Mouse (Mus musculus) lung, postnatal 0 days (tissue): ENCODE measurements around the gene Sdhc.

ENCODE experiments used
- CTCF ChIP-seq: IDR thresholded peaks from 2 replicates; pipeline ENCODE4 v1.5.1; 2016; ENCODE audit warnings: antibody characterized with exemption, mild to moderate bottlenecking
- EP300 ChIP-seq: IDR thresholded peaks from 2 replicates; pipeline ENCODE4 v1.6.1; 2016; ENCODE audit warnings: antibody characterized with exemption, mild to moderate bottlenecking, control low read depth

DNA sequence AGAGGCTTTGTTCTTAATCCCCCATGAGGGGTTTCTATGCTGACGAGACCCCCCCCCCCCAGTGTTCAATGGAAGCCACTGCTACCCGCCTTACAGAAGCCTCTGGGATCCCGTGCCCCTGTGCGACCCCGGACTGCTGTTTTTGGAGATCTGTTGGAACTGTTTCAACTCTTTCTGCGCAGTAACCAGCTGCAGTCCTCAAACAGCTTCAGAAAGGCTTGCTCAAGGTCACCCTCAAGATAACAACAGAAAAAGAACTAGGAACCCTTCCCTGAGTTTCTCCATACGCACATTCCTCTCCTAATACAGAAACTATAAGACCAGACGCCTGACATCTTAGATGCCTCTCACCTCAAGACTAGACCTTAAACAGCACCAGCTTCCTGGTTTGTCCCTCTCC is 38.6 kb upstream of the Sdhc start:
- TF ChIP-seq CTCF: no peak
- TF ChIP-seq EP300: no peak
